Mouse (Mus musculus) natural killer cell, adult 2 months (primary cell): Measurements from ENCODE around the gene Ptrh1.

Source experiments
- DNase-seq, 2 experiments: peaks; one replicate each; pipeline ENCODE4 v3.0.0; 2022; ENCODE audit warnings: low spot score in 2 of 2

Ptrh1 gene

GRCm38 (mm10) chr2:32798251-32798962, 22.8 kb downstream of the Ptrh1 start:
- DNase-seq, result no peak

GRCm38 (mm10) chr2:32808816-32809566, 33.4 kb downstream of the Ptrh1 start:
- DNase-seq, result no peak

- DNase-seq, result no peak
Measured at GRCm38 (mm10) chr2:32811959-32812358, 36.4 kb downstream of the Ptrh1 start.

GRCm38 (mm10) chr2:32816497-32816896, 40.9 kb downstream of the Ptrh1 start:
- DNase-seq, result no peak

GRCm38 (mm10) chr2:32816946-32817581, 41.5 kb downstream of the Ptrh1 start:
- DNase-seq, result no peak

- no peak for DNase-seq
Measured at GRCm38 (mm10) chr2:32817589-32817988, 42.0 kb downstream of the Ptrh1 start.

GRCm38 (mm10) chr2:32818208-32818607, 42.6 kb downstream of the Ptrh1 start:
- no peak for DNase-seq

- DNase-seq, result peak in 1 of 2 experiments; percentile 48
Measured at GRCm38 (mm10) chr2:32821041-32821802, 45.6 kb downstream of the Ptrh1 start.

GRCm38 (mm10) chr2:32822643-32823042, 47.1 kb downstream of the Ptrh1 start:
- no peak for DNase-seq

GRCm38 (mm10) chr2:32823153-32823552, 47.6 kb downstream of the Ptrh1 start:
- DNase-seq, result no peak

GRCm38 (mm10) chr2:32823579-32824154, 48.1 kb downstream of the Ptrh1 start:
- DNase-seq, result peak in 1 of 2 experiments; percentile 20

GRCm38 (mm10) chr2:32824181-32824580, 48.6 kb downstream of the Ptrh1 start:
- no peak for DNase-seq

- DNase-seq, result no peak
Measured at GRCm38 (mm10) chr2:32824778-32825177, 49.2 kb downstream of the Ptrh1 start.

- DNase-seq, result no peak
Measured at GRCm38 (mm10) chr2:32825796-32826195, 50.2 kb downstream of the Ptrh1 start.
